Mouse (Mus musculus) liver, embryonic 14.5 days (tissue): ENCODE measurements around the gene Igfbp2. TPM values are rescaled to one million over a fixed set of nuclear protein-coding genes. Genes with fewer than 3 reads are reported as not detected.

Experiments
- ATAC-seq: fragments of 200-750 bp; cut with Nextera tagmentation; 2 replicates; pipeline ENCODE4 v1.8.0; 2017; ENCODE audit warnings: moderate number of reproducible peaks, mild to moderate bottlenecking, moderate library complexity; ENCODE audit not compliant: insufficient read depth
- DNase-seq, 3 experiments: peaks; one replicate each; pipeline ENCODE4 v3.0.0-alpha.2; 2012 to 2013; ENCODE audit warnings: low read depth in 3 of 3, low spot score in 3 of 3
- H3K27ac ChIP-seq: fragments of 300-500 bp; sonication (generic); 2 replicates; pipeline ENCODE4 v1.5.1; 2014; ENCODE audit warnings: moderate library complexity, mild to moderate bottlenecking, control low read depth, inconsistent platforms
- H3K27me3 ChIP-seq: fragments of 300-500 bp; sonication (generic); 2 replicates; pipeline ENCODE4 v1.6.1; 2014; ENCODE audit warnings: mild to moderate bottlenecking, low read length, moderate library complexity; ENCODE audit not compliant: control insufficient read depth, insufficient read depth
- H3K36me3 ChIP-seq: fragments of 300-500 bp; sonication (generic); replicated peaks from 2 replicates; pipeline ENCODE4 v1.6.1; 2014; ENCODE audit warnings: low read depth; ENCODE audit not compliant: control insufficient read depth, insufficient read depth
- H3K4me1 ChIP-seq, 2 experiments: fragments of 200-500 bp in 1 of 2; fragments of 300-500 bp in 1 of 2; sonication (generic) in 1 of 2; replicated peaks; 2 replicates each; pipeline ENCODE4 v1.6.1; 2012 to 2014; ENCODE audit warnings: antibody characterized with exemption in 1 of 2, inconsistent platforms in 1 of 2, low read length in 1 of 2; ENCODE audit not compliant: control insufficient read depth in 2 of 2, insufficient read depth in 2 of 2
- H3K4me2 ChIP-seq: fragments of 300-500 bp; sonication (generic); 2 replicates; pipeline ENCODE4 v1.6.1; 2014; ENCODE audit warnings: low read depth, mild to moderate bottlenecking, control low read depth, moderate library complexity
- H3K4me3 ChIP-seq, 2 experiments: fragments of 200-500 bp in 1 of 2; fragments of 300-500 bp in 1 of 2; sonication (generic) in 1 of 2; 2 replicates each; pipeline ENCODE4 v1.5.1; 2012 to 2014; ENCODE audit warnings: low read depth in 2 of 2, low read length in 2 of 2, mild to moderate bottlenecking in 2 of 2, control low read depth in 1 of 2, inconsistent platforms in 1 of 2, moderate library complexity in 1 of 2; ENCODE audit not compliant: insufficient read depth in 1 of 2
- H3K9ac ChIP-seq: fragments of 300-500 bp; sonication (generic); replicated peaks from 2 replicates; pipeline ENCODE4 v1.6.1; 2014; ENCODE audit warnings: mild to moderate bottlenecking, control low read depth, moderate library complexity
- H3K9me3 ChIP-seq: fragments of 300-500 bp; sonication (generic); 2 replicates; pipeline ENCODE4 v1.6.1; 2016; ENCODE audit warnings: low read length, mixed read lengths; ENCODE audit not compliant: control insufficient read depth
- CTCF ChIP-seq: IDR thresholded peaks from 2 replicates; pipeline ENCODE4 v1.5.1; 2016; ENCODE audit warnings: antibody characterized with exemption, low read depth, control low read depth
- EP300 ChIP-seq: IDR thresholded peaks from 2 replicates; pipeline ENCODE4 v1.6.1; 2016; ENCODE audit warnings: antibody characterized with exemption, low read depth
- WGBS: fragments of 180-500 bp; shearing (Covaris S2); extraction: QIAGEN DNeasy Blood & Tissue Kit; methylation state at CpG from one replicate; pipeline ENCODE4 v1.1.7; 2014; ENCODE audit not compliant: insufficient replicate concordance; 5-methylcytosine and 5-hydroxymethylcytosine counted together
- polyA plus RNA-seq, 2 experiments: library from polyadenylated mRNA; depleted of rRNA in 1 of 2; stranded (reverse) in 1 of 2; unstranded in 1 of 2; fragments of >200 nt; fragmentation: Nextera tagmentation in 1 of 2; extraction: Ambion mirVana in 1 of 2; gene quantifications; 2 replicates each; pipeline versions ENCODE4 v1.2.1 to v1.2.3; 2012 to 2014

Igfbp2 gene
- polyA plus RNA-seq, 2 experiments, result 2.3 to 2.4 TPM

- Histone ChIP-seq H3K4me3 (no peak overlapping the region), H3K4me2 (no peak overlapping the region), H3K27ac (no peak overlapping the region), H3K4me1 (no peaks in the 10 kb centered on the region), H3K9me3 (no peaks in the 10 kb centered on the region), H3K9ac (no peak overlapping the region), H3K27me3 (no peaks in the 10 kb centered on the region), H3K36me3 (no peaks in the 10 kb centered on the region)
- WGBS, result 24% methylated on average over 6 of the region's 6 CpGs
- no peak for TF ChIP-seq CTCF
- no peak for TF ChIP-seq EP300
- no peak for ATAC-seq
- no peak for DNase-seq
Observed at GRCm38 (mm10) chr1:72813639-72814403, 10.5 kb upstream of the Igfbp2 start.

- Histone ChIP-seq H3K9me3 (no peaks in the 10 kb centered on the region), H3K4me2 (no peak overlapping the region), H3K4me3 (no peak overlapping the region), H3K27me3 (no peaks in the 10 kb centered on the region), H3K9ac (no peak overlapping the region), H3K27ac (no peak overlapping the region), H3K4me1 (no peaks in the 10 kb centered on the region), H3K36me3 (no peaks in the 10 kb centered on the region)
- ATAC-seq (no peak), DNase-seq (no peak)
- 45% methylated on average over 5 of the region's 5 CpGs for WGBS
- TF ChIP-seq CTCF (no peak), EP300 (no peak)
Observed at GRCm38 (mm10) chr1:72815184-72815583, 9.1 kb upstream of the Igfbp2 start.

GRCm38 (mm10) chr1:72815616-72816015 lies 8.7 kb upstream of the Igfbp2 start:
- DNase-seq (no peak), ATAC-seq (no peak)
- WGBS, result 44% methylated on average over 3 of the region's 3 CpGs

GRCm38 (mm10) chr1:72819995-72820394 lies 4.3 kb upstream of the Igfbp2 start:
- ATAC-seq, result no peak
- H3K4me1 ChIP-seq, result no peaks in the 10 kb centered on the region
- no peak for DNase-seq
- TF ChIP-seq CTCF (no peak), EP300 (no peak)
- no peaks in the 10 kb centered on the region for H3K36me3 ChIP-seq
- H3K9ac ChIP-seq, result no peak overlapping the region
- H3K27ac ChIP-seq, result no peak overlapping the region
- no peaks in the 10 kb centered on the region for H3K9me3 ChIP-seq
- H3K27me3 ChIP-seq, result peaks cover 28% of the 10 kb centered on the region
- H3K4me3 ChIP-seq, result no peak overlapping the region
- 64% methylated on average over 6 of the region's 6 CpGs for WGBS
- no peak overlapping the region for H3K4me2 ChIP-seq

More at GRCm38 (mm10) chr1:72815616-72816015, 8.7 kb upstream of the Igfbp2 start:
- no peak overlapping the region for H3K4me2 ChIP-seq
- H3K36me3 ChIP-seq, result no peaks in the 10 kb centered on the region
- H3K4me3 ChIP-seq, result no peak overlapping the region
- H3K27me3 ChIP-seq, result no peaks in the 10 kb centered on the region
- H3K9ac ChIP-seq, result no peak overlapping the region
- H3K4me1 ChIP-seq, result no peaks in the 10 kb centered on the region
- TF ChIP-seq EP300 (no peak), CTCF (no peak)
- H3K9me3 ChIP-seq, result no peaks in the 10 kb centered on the region
- H3K27ac ChIP-seq, result no peak overlapping the region

- ATAC-seq (no peak), DNase-seq (no peak)
- H3K27me3 ChIP-seq, result peaks cover 49% of the 10 kb centered on the region
- 57% methylated on average over 10 of the region's 10 CpGs for WGBS
- no peak overlapping the region for H3K4me2 ChIP-seq
- H3K27ac ChIP-seq, result no peak overlapping the region
- H3K9ac ChIP-seq, result no peak overlapping the region
- H3K36me3 ChIP-seq, result no peaks in the 10 kb centered on the region
- H3K4me3 ChIP-seq, result no peak overlapping the region
- no peaks in the 10 kb centered on the region for H3K9me3 ChIP-seq
- H3K4me1 ChIP-seq, result no peaks in the 10 kb centered on the region
- TF ChIP-seq CTCF, result no peak
- no peak for TF ChIP-seq EP300
Observed at GRCm38 (mm10) chr1:72822893-72823292, 1.4 kb upstream of the Igfbp2 start.
